Mouse (Mus musculus) spleen, embryonic (tissue): ENCODE measurements around the gene Vmn2r63.
"Not testable (repeated sequence)": the region's sequence is repeated elsewhere in the genome, so short reads cannot be mapped to it uniquely, and the experiment has no call there.

Experiments
- CTCF ChIA-PET: fragments of 350-600 bp; sonication (Branson Sonifier 250); formaldehyde crosslinking; loops from one replicate; lab custom pipeline; 2022; lab: Charles Lee

Gene Vmn2r63

GRCm38 (mm10) chr7:42933722-42934121 lies at the start of gene Vmn2r63:
Vmn2r63 (minus strand) TSS chr7:42933822.
- CTCF ChIA-PET: not testable (repeated sequence)

GRCm38 (mm10) chr7:42980739-42981138 lies 47.1 kb upstream of the Vmn2r63 start:
- CTCF ChIA-PET: no interaction called here

GRCm38 (mm10) chr7:42980098-42980497 lies 46.5 kb upstream of the Vmn2r63 start:
- CTCF ChIA-PET: no interaction called here

- CTCF ChIA-PET: no interaction called here
Measured at GRCm38 (mm10) chr7:42965246-42965645, 31.6 kb upstream of the Vmn2r63 start.

- CTCF ChIA-PET: not testable (repeated sequence)
Measured at GRCm38 (mm10) chr7:42898067-42898466, 35.6 kb downstream of the Vmn2r63 start.

GRCm38 (mm10) chr7:42878090-42878489 lies 55.5 kb downstream of the Vmn2r63 start:
- CTCF ChIA-PET: no interaction called here

- CTCF ChIA-PET: not testable (repeated sequence)
Measured at GRCm38 (mm10) chr7:42866801-42867458, 66.7 kb downstream of the Vmn2r63 start, which contains the start of gene Gm2381. Gm2381 (minus strand) TSS chr7:42867234.
